Mouse (Mus musculus) kidney, embryonic 15.5 days (tissue): ENCODE measurements at regions not wholly inside any gene's neighbourhood (a gene's known extent, or its start where the extent isn't known, plus 50 kb on each side); places are given as distances from the start of the nearest gene placed in this dataset.
A peak's percentile ranks its signal among the peaks of the same experiment; 100 is the strongest.

Experiments
- ATAC-seq: fragments of 200-750 bp; cut with Nextera tagmentation; replicated peaks from 2 replicates; pipeline ENCODE4 v1.8.0; 2017; ENCODE audit warnings: moderate TSS enrichment; ENCODE audit not compliant: low FRiP score
- H3K27ac ChIP-seq: fragments of 300-500 bp; sonication (generic); 2 replicates; pipeline ENCODE4 v1.5.1; 2015; ENCODE audit warnings: mild to moderate bottlenecking, inconsistent platforms
- H3K27me3 ChIP-seq: fragments of 300-500 bp; sonication (generic); 2 replicates; pipeline ENCODE4 v1.6.1; 2015; ENCODE audit warnings: inconsistent platforms
- H3K36me3 ChIP-seq: fragments of 300-500 bp; sonication (generic); 2 replicates; pipeline ENCODE4 v1.6.1; 2015; ENCODE audit warnings: inconsistent platforms
- H3K4me1 ChIP-seq: fragments of 300-500 bp; sonication (generic); 2 replicates; pipeline ENCODE4 v1.6.1; 2015; ENCODE audit warnings: inconsistent platforms
- H3K4me2 ChIP-seq: fragments of 300-500 bp; sonication (generic); 2 replicates; pipeline ENCODE4 v1.6.1; 2015; ENCODE audit warnings: moderate library complexity, mild to moderate bottlenecking, inconsistent platforms
- H3K4me3 ChIP-seq: fragments of 300-500 bp; sonication (generic); replicated peaks from 2 replicates; pipeline ENCODE4 v1.5.1; 2015; ENCODE audit warnings: mild to moderate bottlenecking, inconsistent platforms
- H3K9ac ChIP-seq: fragments of 300-500 bp; sonication (generic); 2 replicates; pipeline ENCODE4 v1.6.1; 2015; ENCODE audit warnings: mild to moderate bottlenecking, inconsistent platforms
- H3K9me3 ChIP-seq: fragments of 300-500 bp; sonication (generic); replicated peaks from 2 replicates; pipeline ENCODE4 v1.6.1; 2016; ENCODE audit warnings: inconsistent platforms
- WGBS: fragments of 180-500 bp; shearing (Covaris S2); methylation state at CpG from one replicate; pipeline ENCODE4 v1.1.7; 2015; ENCODE audit warnings: mixed read lengths; 5-methylcytosine and 5-hydroxymethylcytosine counted together

DNA sequence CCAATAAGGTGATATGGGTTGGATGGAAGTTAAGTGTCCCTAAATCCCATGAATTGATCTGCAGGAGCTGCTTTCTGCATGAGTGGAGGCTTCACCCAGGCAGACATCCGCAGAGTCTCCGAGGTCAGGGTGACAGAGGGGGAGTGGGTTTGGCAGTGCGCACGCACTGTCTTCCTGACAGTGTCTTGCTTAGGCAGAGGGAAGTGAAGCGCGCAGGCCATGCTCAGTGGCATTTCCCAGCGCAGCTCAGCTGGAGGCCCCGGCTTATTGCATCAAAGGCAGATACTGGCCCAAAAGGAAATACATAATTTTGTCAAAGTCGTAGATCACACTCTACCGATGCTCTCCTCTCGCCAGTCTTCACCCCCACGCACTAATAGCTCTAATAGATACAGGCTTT, 252.7 kb upstream of the Dnajc24 start:
- no peaks in the 10 kb centered on the region for H3K36me3 ChIP-seq
- H3K9me3 ChIP-seq = no peaks in the 10 kb centered on the region
- H3K9ac ChIP-seq = no peak overlapping the region
- ATAC-seq = peak; percentile 76; the same call in 1 of the 2 replicates
- no peak overlapping the region for H3K4me3 ChIP-seq
- H3K4me1 ChIP-seq = 0 out of 2 replicates have a peak, but pooled peaks cover 3% of the 10 kb centered on the region
- H3K27me3 ChIP-seq = no peaks in the 10 kb centered on the region
- WGBS = 27% methylated on average over 12 of the region's 12 CpGs
- H3K27ac ChIP-seq = no peak overlapping the region
- no peak overlapping the region for H3K4me2 ChIP-seq

GRCm38 (mm10) chr2:106234358-106234757, 231.0 kb upstream of the Dnajc24 start:
- H3K9me3 ChIP-seq = no peaks in the 10 kb centered on the region
- H3K27me3 ChIP-seq = no peaks in the 10 kb centered on the region
- H3K4me1 ChIP-seq = no peaks in the 10 kb centered on the region
- no peak overlapping the region for H3K4me3 ChIP-seq
- H3K36me3 ChIP-seq = no peaks in the 10 kb centered on the region
- no peak overlapping the region for H3K27ac ChIP-seq
- 85% methylated on average over 4 of the region's 4 CpGs for WGBS
- H3K4me2 ChIP-seq = no peak overlapping the region
- no peak for ATAC-seq
- no peak overlapping the region for H3K9ac ChIP-seq

DNA sequence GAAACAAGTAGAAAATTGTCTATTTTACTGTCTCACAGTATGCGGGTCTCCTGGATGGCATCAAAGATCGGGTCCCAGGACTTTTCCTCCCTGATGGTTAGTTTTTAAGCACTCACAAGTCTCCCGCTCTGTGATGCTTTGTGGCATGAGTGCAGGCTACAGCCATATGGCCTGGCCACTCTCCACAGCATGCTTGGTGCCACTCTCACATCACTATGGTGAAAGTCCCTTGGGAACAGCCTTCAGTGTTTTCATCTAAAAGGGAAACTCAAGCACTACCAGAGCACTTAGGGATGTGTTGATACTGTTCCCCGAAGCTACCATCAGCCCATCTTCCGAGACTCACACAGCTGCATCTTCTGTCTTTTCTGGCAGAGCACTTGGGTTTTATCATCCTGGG, 227.8 kb upstream of the Dnajc24 start:
- Histone ChIP-seq H3K9me3 (no peaks in the 10 kb centered on the region), H3K27ac (no peak overlapping the region), H3K4me1 (no peaks in the 10 kb centered on the region), H3K36me3 (no peaks in the 10 kb centered on the region), H3K4me3 (no peak overlapping the region), H3K4me2 (no peak overlapping the region), H3K9ac (no peak overlapping the region), H3K27me3 (no peaks in the 10 kb centered on the region)
- 87% methylated on average over 5 of the region's 5 CpGs for WGBS
- ATAC-seq = no peak

- Histone ChIP-seq H3K27me3 (no peaks in the 10 kb centered on the region), H3K4me2 (no peak overlapping the region), H3K9me3 (no peaks in the 10 kb centered on the region), H3K36me3 (no peaks in the 10 kb centered on the region), H3K4me1 (no peaks in the 10 kb centered on the region), H3K9ac (no peak overlapping the region), H3K27ac (no peak overlapping the region), H3K4me3 (no peak overlapping the region)
- 80% methylated on average over 3 of the region's 3 CpGs for WGBS
- no peak for ATAC-seq
Observed at GRCm38 (mm10) chr2:106230021-106230420, 226.7 kb upstream of the Dnajc24 start.

DNA sequence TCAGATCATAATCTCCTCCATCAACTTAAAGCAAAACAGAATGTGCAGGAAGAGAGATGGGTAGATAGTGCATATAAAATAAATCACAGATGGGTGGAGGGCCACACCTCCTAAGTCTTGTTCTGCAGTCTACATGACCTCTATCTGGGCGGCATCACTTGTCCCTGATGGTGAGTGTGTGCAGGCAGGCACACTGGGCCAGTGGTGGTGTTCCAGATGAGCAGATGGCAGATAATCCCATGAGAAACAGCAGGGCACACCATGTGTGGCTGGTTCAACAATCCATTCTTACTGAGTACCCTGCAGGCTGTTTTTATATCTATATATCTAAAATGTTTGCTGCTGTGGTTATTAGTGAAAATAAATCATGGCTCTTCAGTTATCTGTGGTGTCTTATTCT, 224.9 kb upstream of the Dnajc24 start:
- WGBS = 65% methylated on average over 1 of the region's 1 CpGs

DNA sequence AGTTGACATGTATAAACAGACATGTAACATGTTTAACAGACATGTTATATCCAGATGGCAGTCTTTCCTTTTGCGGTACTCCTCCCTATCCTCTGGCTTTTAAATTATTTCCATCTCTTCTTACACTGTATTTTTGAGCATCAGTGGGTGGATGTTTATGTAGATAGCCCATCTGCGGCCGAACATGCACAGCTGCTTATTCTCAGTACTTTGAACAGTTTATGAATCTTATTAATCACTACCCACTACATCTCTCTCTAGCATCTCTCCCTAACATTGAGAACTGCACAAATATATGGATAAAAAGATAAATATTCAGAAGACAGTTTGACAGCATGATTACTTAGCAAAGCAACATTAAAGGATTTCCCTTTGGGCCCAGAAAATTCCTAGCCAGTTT, 212.8 kb upstream of the Dnajc24 start:
- H3K9ac ChIP-seq = no peak overlapping the region
- no peaks in the 10 kb centered on the region for H3K9me3 ChIP-seq
- H3K4me1 ChIP-seq = no peaks in the 10 kb centered on the region
- ATAC-seq = no peak
- no peak overlapping the region for H3K4me2 ChIP-seq
- H3K4me3 ChIP-seq = no peak overlapping the region
- no peaks in the 10 kb centered on the region for H3K27me3 ChIP-seq
- H3K27ac ChIP-seq = no peak overlapping the region
- 51% methylated on average over 3 of the region's 3 CpGs for WGBS
- no peaks in the 10 kb centered on the region for H3K36me3 ChIP-seq

More for the DNA sequence above, 224.9 kb upstream of the Dnajc24 start:
- no peak overlapping the region for H3K9ac ChIP-seq
- no peaks in the 10 kb centered on the region for H3K36me3 ChIP-seq
- ATAC-seq = no peak
- no peaks in the 10 kb centered on the region for H3K9me3 ChIP-seq
- H3K27ac ChIP-seq = no peak overlapping the region
- H3K27me3 ChIP-seq = no peaks in the 10 kb centered on the region
- no peaks in the 10 kb centered on the region for H3K4me1 ChIP-seq
- H3K4me3 ChIP-seq = no peak overlapping the region
- H3K4me2 ChIP-seq = no peak overlapping the region

DNA sequence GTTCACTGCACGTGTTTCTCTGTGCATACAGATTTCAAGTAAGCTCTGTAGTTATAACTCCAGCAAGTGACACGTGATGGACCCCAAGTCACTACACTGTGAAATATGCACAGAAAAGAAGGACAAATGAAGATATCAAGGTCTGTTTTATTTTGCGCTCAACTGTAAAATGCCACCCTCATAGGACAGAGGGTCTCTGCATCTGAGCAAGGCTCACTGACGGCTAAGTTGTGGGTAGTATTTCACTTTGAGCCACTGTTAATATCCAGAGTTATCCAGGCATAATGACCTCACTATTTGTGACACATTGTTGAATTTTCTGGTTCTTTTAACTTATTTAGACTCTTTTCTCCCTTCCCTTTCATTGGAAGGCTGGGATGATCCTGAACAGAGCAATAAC, 210.4 kb upstream of the Dnajc24 start:
- H3K4me1 ChIP-seq = no peaks in the 10 kb centered on the region
- ATAC-seq = no peak
- H3K9me3 ChIP-seq = no peaks in the 10 kb centered on the region
- H3K9ac ChIP-seq = no peak overlapping the region
- H3K36me3 ChIP-seq = no peaks in the 10 kb centered on the region
- WGBS = 68% methylated on average over 4 of the region's 4 CpGs
- H3K27me3 ChIP-seq = no peaks in the 10 kb centered on the region
- no peak overlapping the region for H3K27ac ChIP-seq
- H3K4me2 ChIP-seq = no peak overlapping the region
- H3K4me3 ChIP-seq = no peak overlapping the region

- 70% methylated on average over 1 of the region's 1 CpGs for WGBS
- no peak for ATAC-seq
- H3K4me1 ChIP-seq = no peaks in the 10 kb centered on the region
- H3K9ac ChIP-seq = no peak overlapping the region
- H3K27me3 ChIP-seq = no peaks in the 10 kb centered on the region
- H3K36me3 ChIP-seq = no peaks in the 10 kb centered on the region
- H3K4me2 ChIP-seq = no peak overlapping the region
- H3K27ac ChIP-seq = no peak overlapping the region
- H3K4me3 ChIP-seq = no peak overlapping the region
- H3K9me3 ChIP-seq = no peaks in the 10 kb centered on the region
Observed at GRCm38 (mm10) chr2:106210773-106211172, 207.4 kb upstream of the Dnajc24 start.

DNA sequence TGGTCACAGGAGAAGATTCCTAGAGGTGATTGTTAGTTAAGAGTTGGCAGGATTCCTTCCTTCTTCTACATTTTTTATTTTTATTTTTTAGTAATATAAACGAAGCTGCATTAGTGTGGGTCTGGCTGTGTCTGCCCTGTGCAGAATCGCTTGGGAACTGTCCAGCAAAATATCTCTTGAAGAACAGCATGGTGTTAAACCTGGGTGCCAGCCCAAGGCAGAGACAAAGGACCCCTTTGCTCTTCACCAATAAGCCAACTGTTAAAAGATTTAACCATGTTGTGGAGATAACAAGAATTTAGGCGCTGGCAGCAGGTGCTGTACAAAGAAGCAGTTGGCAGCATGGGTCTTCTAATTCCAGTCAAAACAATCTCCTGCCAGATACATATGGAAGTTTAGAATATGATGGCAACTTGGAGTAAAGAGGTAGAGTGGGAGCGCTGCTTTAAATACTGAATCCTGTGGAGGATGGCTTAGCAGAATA, 205.5 kb upstream of the Dnajc24 start:
- Histone ChIP-seq H3K4me1 (no peaks in the 10 kb centered on the region), H3K9ac (no peak overlapping the region), H3K27me3 (no peaks in the 10 kb centered on the region), H3K27ac (no peak overlapping the region), H3K36me3 (no peaks in the 10 kb centered on the region), H3K4me3 (no peak overlapping the region), H3K9me3 (no peaks in the 10 kb centered on the region), H3K4me2 (no peak overlapping the region)
- 73% methylated on average over 4 of the region's 4 CpGs for WGBS
- ATAC-seq = no peak

DNA sequence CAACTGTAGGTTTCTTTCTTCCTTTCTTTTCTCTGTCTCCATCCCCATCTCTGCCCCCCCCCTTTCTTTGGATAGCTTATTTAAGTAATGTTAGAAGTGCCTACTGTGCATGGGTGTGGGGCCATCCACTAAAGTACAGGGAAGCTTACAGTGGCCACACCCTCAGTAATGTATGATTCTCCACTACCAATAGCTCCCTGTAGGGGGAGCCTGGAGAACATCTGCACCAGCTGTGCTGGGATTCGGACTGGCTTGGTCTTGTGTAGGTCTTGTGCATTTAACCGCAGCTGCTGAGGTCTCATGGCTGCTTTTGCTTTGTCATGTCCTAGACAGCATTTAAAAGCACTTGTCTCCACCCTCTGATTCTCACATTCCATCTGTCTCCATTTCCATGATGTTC, 196.8 kb upstream of the Dnajc24 start:
- 97% methylated on average over 2 of the region's 2 CpGs for WGBS

GRCm38 (mm10) chr2:106195170-106195569, 191.8 kb upstream of the Dnajc24 start:
- 27% methylated on average over 7 of the region's 7 CpGs for WGBS
- no peak for ATAC-seq
- no peaks in the 10 kb centered on the region for H3K36me3 ChIP-seq

More for the DNA sequence above, 196.8 kb upstream of the Dnajc24 start:
- Histone ChIP-seq H3K4me2 (no peak overlapping the region), H3K36me3 (no peaks in the 10 kb centered on the region), H3K9me3 (no peaks in the 10 kb centered on the region), H3K4me3 (no peak overlapping the region), H3K4me1 (no peaks in the 10 kb centered on the region), H3K9ac (no peak overlapping the region), H3K27ac (no peak overlapping the region), H3K27me3 (peaks cover 21% of the 10 kb centered on the region)
- no peak for ATAC-seq

GRCm38 (mm10) chr2:106194369-106195023, 191.1 kb upstream of the Dnajc24 start:
- no peaks in the 10 kb centered on the region for H3K9me3 ChIP-seq
- H3K4me2 ChIP-seq = peak overlapping the region; percentile 66
- H3K4me3 ChIP-seq = peak overlapping the region; percentile 33
- WGBS = 12% methylated on average over 14 of the region's 14 CpGs
- H3K36me3 ChIP-seq = no peaks in the 10 kb centered on the region
- no peak overlapping the region for H3K27ac ChIP-seq
- peak; percentile 85 for ATAC-seq
- H3K27me3 ChIP-seq = peaks cover 34% of the 10 kb centered on the region
- H3K9ac ChIP-seq = no peak overlapping the region
- peaks cover 6% of the 10 kb centered on the region; the same call in 1 of the 2 replicates for H3K4me1 ChIP-seq

More at GRCm38 (mm10) chr2:106195170-106195569, 191.8 kb upstream of the Dnajc24 start:
- H3K4me1 ChIP-seq = peaks cover 6% of the 10 kb centered on the region; the same call in 1 of the 2 replicates
- H3K9me3 ChIP-seq = no peaks in the 10 kb centered on the region
- no peak overlapping the region for H3K27ac ChIP-seq
- no peak overlapping the region for H3K9ac ChIP-seq
- no peak overlapping the region for H3K4me3 ChIP-seq
- H3K4me2 ChIP-seq = no peak overlapping the region
- H3K27me3 ChIP-seq = peaks cover 34% of the 10 kb centered on the region
